Mouse (Mus musculus) midbrain, embryonic 12.5 days (tissue): ENCODE measurements around the gene Ubtf. TPM values are rescaled to one million over a fixed set of nuclear protein-coding genes. Genes with fewer than 3 reads are reported as not detected.

Experiments used
- ATAC-seq: fragments of 200-750 bp; cut with Nextera tagmentation; 2 replicates; pipeline ENCODE4 v1.8.0; 2017; ENCODE audit warnings: low read depth, moderate TSS enrichment, moderate library complexity; ENCODE audit not compliant: low FRiP score
- H3K27ac ChIP-seq: fragments of 300-500 bp; sonication (generic); replicated peaks from 2 replicates; pipeline ENCODE4 v1.5.1; 2016; ENCODE audit warnings: mild to moderate bottlenecking
- H3K27me3 ChIP-seq: fragments of 300-500 bp; sonication (generic); 2 replicates; pipeline ENCODE4 v1.6.1; 2016; ENCODE audit warnings: mild to moderate bottlenecking
- H3K36me3 ChIP-seq: fragments of 300-500 bp; sonication (generic); 2 replicates; pipeline ENCODE4 v1.6.1; 2016
- H3K4me1 ChIP-seq: fragments of 300-500 bp; sonication (generic); 2 replicates; pipeline ENCODE4 v1.6.1; 2016
- H3K4me2 ChIP-seq: fragments of 300-500 bp; sonication (generic); replicated peaks from 2 replicates; pipeline ENCODE4 v1.6.1; 2016; ENCODE audit warnings: mild to moderate bottlenecking, moderate library complexity
- H3K4me3 ChIP-seq: fragments of 300-500 bp; sonication (generic); 2 replicates; pipeline ENCODE4 v1.5.1; 2016; ENCODE audit warnings: mild to moderate bottlenecking
- H3K9ac ChIP-seq: fragments of 300-500 bp; sonication (generic); replicated peaks from 2 replicates; pipeline ENCODE4 v1.6.1; 2016; ENCODE audit warnings: mild to moderate bottlenecking, moderate library complexity
- H3K9me3 ChIP-seq: fragments of 300-500 bp; sonication (generic); 2 replicates; pipeline ENCODE4 v1.6.1; 2016; ENCODE audit warnings: mild to moderate bottlenecking
- WGBS: fragments of 180-500 bp; shearing (Covaris S2); methylation state at CpG from one replicate; pipeline ENCODE4 v1.1.7; 2016; 5-methylcytosine and 5-hydroxymethylcytosine counted together
- polyA plus RNA-seq: library from polyadenylated mRNA; unstranded; fragments of >200 nt; fragmentation: Nextera tagmentation; extraction: Ambion mirVana; gene quantifications from 2 replicates; pipeline ENCODE4 v1.2.1, GENCODE M21; 2016

Ubtf gene
- polyA plus RNA-seq, 1 experiment from 2014 or later = 102 TPM

DNA sequence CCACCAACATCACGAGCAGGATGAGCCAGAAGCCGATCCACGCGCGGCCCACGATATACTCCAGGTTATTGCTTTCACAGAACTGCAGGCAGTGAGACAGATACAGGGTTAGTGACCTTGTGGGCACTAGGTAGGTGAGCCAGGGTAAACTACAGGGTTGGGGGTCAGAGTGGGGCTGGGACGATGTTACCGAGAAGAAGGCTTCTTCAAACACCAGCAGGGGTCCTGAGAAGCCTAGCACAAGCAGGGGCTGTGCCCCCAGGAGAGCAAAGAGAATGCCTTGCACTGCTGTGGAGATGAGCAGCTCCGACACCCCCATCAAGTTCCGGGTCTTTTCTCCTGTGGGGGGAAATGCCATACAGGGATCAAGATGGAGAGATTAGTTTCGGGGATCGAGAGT is 36.6 kb upstream of the Ubtf start:
- Histone ChIP-seq H3K4me2 (no peak overlapping the region), H3K27ac (no peak overlapping the region), H3K4me3 (no peak overlapping the region), H3K9me3 (no peaks in the 10 kb centered on the region), H3K4me1 (no peaks in the 10 kb centered on the region), H3K9ac (no peak overlapping the region), H3K27me3 (peaks cover 23% of the 10 kb centered on the region), H3K36me3 (no peaks in the 10 kb centered on the region)
- 83% methylated on average over 12 of the region's 12 CpGs for WGBS
- ATAC-seq = no peak

DNA sequence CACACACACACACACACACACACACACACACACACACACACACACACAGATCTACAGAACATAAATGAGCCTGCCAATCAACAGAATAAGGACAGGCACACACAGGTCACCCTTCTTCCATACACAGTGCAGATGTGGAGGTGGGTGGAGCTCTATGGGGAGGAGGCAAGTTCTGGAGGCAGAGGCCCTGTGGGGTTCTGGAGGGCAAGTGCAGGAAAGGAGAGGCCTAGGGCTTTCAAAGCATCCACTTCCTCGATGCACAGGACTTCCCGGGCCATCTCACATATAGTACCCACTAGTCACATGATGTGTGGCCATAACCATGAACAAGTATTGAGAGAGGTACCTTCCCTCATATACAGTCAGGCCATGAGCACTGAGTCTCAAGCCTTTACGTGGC is 36.0 kb upstream of the Ubtf start:
- Histone ChIP-seq H3K4me3 (no peak overlapping the region), H3K4me1 (no peaks in the 10 kb centered on the region), H3K4me2 (no peak overlapping the region), H3K27me3 (peaks cover 24% of the 10 kb centered on the region), H3K9ac (no peak overlapping the region), H3K9me3 (no peaks in the 10 kb centered on the region), H3K27ac (no peak overlapping the region), H3K36me3 (no peaks in the 10 kb centered on the region)
- no peak for ATAC-seq
- WGBS = 91% methylated on average over 3 of the region's 3 CpGs

DNA sequence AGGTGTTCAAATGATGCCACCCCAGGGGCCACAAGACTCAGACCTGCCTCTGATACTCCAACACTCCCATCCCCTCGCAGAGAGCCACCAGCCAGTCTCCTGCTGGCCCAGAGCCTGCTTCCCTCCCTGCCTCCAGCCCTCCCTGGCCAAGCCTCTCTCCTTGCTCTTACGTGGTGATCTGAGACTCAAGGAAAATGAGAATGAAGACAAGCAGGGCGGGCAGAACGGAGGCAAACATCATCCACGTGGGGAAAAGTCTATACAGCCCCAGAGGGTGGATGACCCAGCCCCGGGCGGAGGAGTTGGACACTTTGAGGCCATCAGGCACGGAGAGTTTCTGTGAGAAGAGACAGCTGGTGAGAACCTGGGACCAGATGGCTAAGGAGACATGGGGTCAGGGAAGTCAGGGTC is 33.5 kb upstream of the Ubtf start:
- H3K27ac ChIP-seq = no peak overlapping the region
- peaks cover 19% of the 10 kb centered on the region for H3K27me3 ChIP-seq
- H3K9me3 ChIP-seq = no peaks in the 10 kb centered on the region
- H3K4me1 ChIP-seq = no peaks in the 10 kb centered on the region
- no peaks in the 10 kb centered on the region for H3K36me3 ChIP-seq
- H3K4me3 ChIP-seq = no peak overlapping the region
- H3K4me2 ChIP-seq = no peak overlapping the region
- ATAC-seq = no peak
- no peak overlapping the region for H3K9ac ChIP-seq
- WGBS = 46% methylated on average over 8 of the region's 8 CpGs

DNA sequence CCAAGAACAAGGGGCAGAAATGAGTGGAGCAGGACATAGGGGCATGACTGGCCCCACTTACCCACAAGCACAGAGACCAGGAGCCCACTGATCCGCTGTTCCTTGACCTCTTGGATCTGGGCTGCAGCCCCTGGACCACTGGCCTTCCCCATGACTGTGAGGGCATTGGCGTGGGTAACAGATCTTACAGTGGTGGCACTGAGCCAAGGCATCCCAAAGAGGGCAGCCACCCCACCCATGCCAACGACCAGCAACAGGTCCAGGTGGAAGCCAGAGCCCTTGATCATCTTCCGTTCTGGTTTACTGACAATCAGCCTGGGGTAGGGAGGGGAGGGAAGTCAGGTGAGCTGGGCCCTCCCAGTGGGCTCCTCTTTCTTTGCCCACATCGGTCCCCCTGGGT is 32.8 kb upstream of the Ubtf start:
- Histone ChIP-seq H3K9me3 (no peaks in the 10 kb centered on the region), H3K36me3 (no peaks in the 10 kb centered on the region), H3K9ac (no peak overlapping the region), H3K4me1 (no peaks in the 10 kb centered on the region), H3K4me2 (no peak overlapping the region), H3K4me3 (no peak overlapping the region), H3K27me3 (peaks cover 19% of the 10 kb centered on the region), H3K27ac (no peak overlapping the region)
- ATAC-seq = no peak
- WGBS = 53% methylated on average over 5 of the region's 5 CpGs

DNA sequence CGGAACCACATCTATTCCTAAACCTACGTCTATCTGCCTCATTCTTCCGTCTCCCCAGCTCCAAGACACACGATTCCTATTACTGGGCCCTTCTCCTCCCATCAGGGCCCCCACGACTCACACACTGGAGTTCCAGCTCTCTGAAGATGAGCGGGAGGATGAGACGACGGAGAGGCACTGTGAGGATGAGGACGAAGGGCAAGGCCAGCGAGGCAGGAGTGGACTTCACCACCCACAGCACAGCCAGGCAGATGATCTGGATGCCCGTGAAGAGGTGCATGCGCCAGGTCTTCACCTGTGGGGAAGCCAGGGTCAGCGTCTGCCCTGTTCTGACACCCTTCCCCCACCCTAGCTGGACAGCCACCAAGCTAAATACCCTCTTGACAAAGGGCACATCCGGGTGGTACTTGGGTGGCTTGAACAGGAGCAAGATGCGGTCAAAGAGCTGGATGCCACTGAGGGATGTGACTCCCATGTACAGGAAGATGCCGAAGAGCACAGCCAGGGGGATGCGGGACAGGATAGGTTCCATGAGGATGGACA is 31.5 kb upstream of the Ubtf start:
- Histone ChIP-seq H3K9ac (no peak overlapping the region), H3K27ac (no peak overlapping the region), H3K36me3 (no peaks in the 10 kb centered on the region), H3K4me1 (0 out of 2 replicates have a peak, but pooled peaks cover 3% of the 10 kb centered on the region), H3K4me3 (no peak overlapping the region), H3K27me3 (peaks cover 19% of the 10 kb centered on the region), H3K9me3 (no peaks in the 10 kb centered on the region), H3K4me2 (no peak overlapping the region)
- 90% methylated on average over 17 of the region's 17 CpGs for WGBS
- no peak for ATAC-seq

DNA sequence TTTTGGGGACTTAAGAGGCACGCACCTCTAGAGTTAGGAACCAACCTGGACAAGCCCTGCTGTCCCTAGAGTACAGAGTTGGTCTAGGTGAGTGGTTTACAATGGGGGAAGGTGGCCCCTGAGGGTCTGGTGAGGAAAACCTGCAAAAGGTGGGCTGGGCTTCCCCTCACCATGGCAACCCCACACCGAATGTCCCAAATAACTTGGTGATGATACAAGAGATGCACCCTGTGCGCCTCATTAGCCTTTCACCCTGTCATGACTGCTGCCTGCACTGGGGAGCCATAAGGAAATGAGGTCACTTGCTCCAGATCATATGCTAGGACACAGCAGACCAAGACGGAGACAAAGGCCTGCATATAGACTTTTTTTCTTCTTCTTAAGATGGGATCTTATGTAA is 30.9 kb upstream of the Ubtf start:
- H3K4me3 ChIP-seq = no peak overlapping the region
- H3K9ac ChIP-seq = no peak overlapping the region
- no peak for ATAC-seq
- H3K27me3 ChIP-seq = peaks cover 19% of the 10 kb centered on the region
- no peaks in the 10 kb centered on the region for H3K36me3 ChIP-seq
- no peak overlapping the region for H3K4me2 ChIP-seq
- H3K9me3 ChIP-seq = no peaks in the 10 kb centered on the region
- 90% methylated on average over 4 of the region's 4 CpGs for WGBS
- H3K27ac ChIP-seq = no peak overlapping the region
- H3K4me1 ChIP-seq = 0 out of 2 replicates have a peak, but pooled peaks cover 3% of the 10 kb centered on the region

DNA sequence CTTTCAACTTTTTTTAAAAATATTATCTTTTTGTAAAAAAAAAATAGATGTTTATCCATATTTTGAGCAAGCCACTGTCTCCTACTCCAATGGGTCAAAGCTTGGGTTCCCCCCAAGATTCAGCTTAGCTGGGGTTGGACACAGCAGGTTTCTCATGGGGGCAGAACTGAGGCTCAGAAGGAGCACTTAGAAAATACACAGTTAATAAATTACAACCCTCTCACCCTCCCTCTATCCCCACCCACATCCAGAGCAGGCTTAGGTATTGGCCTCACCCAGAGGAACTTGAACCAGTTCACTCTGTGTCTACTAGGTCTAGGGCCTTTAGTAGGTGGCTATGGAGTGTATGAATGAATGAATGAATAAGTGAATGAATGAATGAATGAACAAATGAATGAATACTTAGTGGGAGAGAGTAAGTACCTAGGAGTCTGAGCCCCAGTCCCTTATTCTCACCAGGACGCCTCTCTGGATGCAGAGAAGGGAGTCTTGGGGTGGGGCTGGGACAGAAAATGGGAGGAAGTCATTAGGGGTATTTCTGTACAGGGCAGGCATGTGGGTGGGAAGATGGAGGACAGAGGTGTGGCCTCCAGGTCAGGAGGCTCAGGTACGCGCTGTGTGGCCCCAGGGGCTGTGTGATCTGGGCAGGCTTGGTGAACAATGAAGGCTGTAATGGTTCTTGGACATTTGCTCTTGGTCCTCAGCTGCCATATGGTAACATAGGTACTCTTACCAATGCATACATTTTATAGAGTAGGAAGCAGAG is 29.8 kb upstream of the Ubtf start:
- 94% methylated on average over 3 of the region's 3 CpGs for WGBS
- 0 out of 2 replicates have a peak, but pooled peaks cover 3% of the 10 kb centered on the region for H3K4me1 ChIP-seq
- peaks cover 19% of the 10 kb centered on the region for H3K27me3 ChIP-seq
- no peak overlapping the region for H3K4me2 ChIP-seq
- H3K4me3 ChIP-seq = no peak overlapping the region
- no peak overlapping the region for H3K9ac ChIP-seq
- no peaks in the 10 kb centered on the region for H3K9me3 ChIP-seq
- no peak overlapping the region for H3K27ac ChIP-seq
- ATAC-seq = no peak
- H3K36me3 ChIP-seq = no peaks in the 10 kb centered on the region

DNA sequence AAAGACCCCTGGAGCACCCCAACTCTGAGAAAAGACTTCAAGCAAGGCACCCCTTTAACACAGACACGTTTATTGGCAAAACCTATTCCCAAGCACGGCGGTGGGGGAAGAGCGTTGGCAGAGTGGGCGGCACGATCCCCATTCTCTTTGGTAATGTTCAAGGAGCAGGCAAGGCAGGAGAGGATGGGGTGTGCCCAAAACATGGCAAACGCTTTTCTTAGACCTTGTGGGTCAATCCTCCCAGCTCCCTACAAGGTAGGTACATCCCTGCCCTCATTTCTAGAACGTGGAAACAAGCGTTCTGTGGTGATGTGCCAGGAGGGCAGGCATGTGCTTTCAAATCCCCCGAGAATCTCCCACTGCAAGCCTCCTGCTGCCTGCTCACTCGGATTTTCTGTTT is 29.2 kb upstream of the Ubtf start:
- peaks cover 15% of the 10 kb centered on the region for H3K27me3 ChIP-seq
- 85% methylated on average over 11 of the region's 11 CpGs for WGBS
- H3K36me3 ChIP-seq = no peaks in the 10 kb centered on the region
- H3K9me3 ChIP-seq = no peaks in the 10 kb centered on the region
- H3K4me2 ChIP-seq = no peak overlapping the region
- no peak overlapping the region for H3K9ac ChIP-seq
- H3K27ac ChIP-seq = no peak overlapping the region
- no peak for ATAC-seq
- 0 out of 2 replicates have a peak, but pooled peaks cover 3% of the 10 kb centered on the region for H3K4me1 ChIP-seq
- no peak overlapping the region for H3K4me3 ChIP-seq

DNA sequence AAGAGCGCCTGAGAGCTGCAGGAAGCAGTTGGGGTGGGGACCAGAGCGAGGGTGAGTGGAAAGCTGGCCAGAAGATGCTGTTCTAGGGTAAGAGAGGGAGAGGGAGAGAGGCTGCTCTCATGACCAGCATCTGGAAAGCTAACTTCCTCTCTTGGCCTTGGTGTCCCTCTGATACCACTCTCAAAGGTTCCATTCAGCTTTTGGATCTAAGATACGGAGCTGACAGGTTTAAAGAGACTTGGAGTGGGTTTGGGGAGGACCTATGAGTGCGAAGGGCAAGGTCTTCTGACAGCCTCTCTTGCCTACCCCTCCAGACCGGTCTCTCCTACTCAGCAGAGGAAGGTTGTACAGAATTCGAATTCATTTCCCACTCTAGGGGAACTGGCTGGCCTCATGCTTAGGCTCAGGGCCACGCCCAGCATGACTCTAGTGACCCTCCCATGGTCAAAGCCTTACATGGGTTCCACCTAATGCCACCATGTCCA is 28.6 kb upstream of the Ubtf start:
- H3K4me1 ChIP-seq = 0 out of 2 replicates have a peak, but pooled peaks cover 3% of the 10 kb centered on the region
- no peak for ATAC-seq
- no peak overlapping the region for H3K27ac ChIP-seq
- H3K9ac ChIP-seq = no peak overlapping the region
- H3K4me3 ChIP-seq = no peak overlapping the region
- no peaks in the 10 kb centered on the region for H3K36me3 ChIP-seq
- H3K27me3 ChIP-seq = peaks cover 12% of the 10 kb centered on the region
- WGBS = 93% methylated on average over 7 of the region's 7 CpGs
- H3K4me2 ChIP-seq = no peak overlapping the region
- H3K9me3 ChIP-seq = no peaks in the 10 kb centered on the region

DNA sequence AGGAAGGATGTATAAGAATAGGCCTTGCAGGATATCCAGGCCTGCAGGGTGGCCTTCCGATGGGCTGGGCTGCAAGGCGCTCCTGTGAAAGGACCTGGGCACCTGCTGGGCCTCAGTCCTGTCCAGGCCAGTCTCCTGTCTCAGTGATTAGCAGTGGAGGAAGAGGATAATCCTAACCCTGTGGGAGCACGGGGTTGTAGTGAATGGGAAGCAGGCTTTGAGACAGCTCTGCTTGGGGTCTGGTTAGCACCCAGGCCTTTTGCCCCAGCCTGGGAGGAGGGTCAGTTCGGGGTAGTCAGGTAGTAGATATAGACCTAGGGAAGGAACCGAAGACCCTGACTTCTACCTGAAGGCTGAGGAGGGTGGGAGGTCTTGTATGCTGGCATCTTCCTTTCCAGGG is 28.1 kb upstream of the Ubtf start:
- peaks cover 12% of the 10 kb centered on the region for H3K27me3 ChIP-seq
- no peak overlapping the region for H3K9ac ChIP-seq
- no peak overlapping the region for H3K27ac ChIP-seq
- H3K9me3 ChIP-seq = no peaks in the 10 kb centered on the region
- H3K4me2 ChIP-seq = no peak overlapping the region
- 56% methylated on average over 5 of the region's 5 CpGs for WGBS
- no peak for ATAC-seq
- H3K36me3 ChIP-seq = no peaks in the 10 kb centered on the region
- H3K4me1 ChIP-seq = peaks cover 3% of the 10 kb centered on the region; the same call in 1 of the 2 replicates
- H3K4me3 ChIP-seq = no peak overlapping the region

DNA sequence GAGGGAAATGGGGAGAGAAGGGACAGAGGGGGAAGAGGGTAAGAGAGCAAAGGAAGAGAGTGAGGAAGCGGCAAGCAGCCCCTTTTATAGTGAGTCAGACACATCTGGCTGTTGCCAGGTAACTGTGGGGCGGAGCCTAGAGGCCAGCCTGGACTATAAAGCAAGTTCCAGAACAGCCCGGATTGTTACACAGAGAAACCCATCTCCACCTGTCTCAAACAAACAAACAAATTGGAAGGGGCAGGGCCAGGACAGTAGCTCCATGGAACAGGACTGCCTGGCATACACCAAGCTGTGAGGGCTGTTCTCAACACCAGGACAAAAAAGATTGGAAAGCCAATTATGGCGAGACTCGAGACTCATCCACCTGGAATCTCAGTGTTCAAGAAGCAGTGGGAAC is 27.4 kb upstream of the Ubtf start:
- Histone ChIP-seq H3K27me3 (peaks cover 6% of the 10 kb centered on the region; the same call in 1 of the 2 replicates), H3K36me3 (no peaks in the 10 kb centered on the region), H3K9me3 (no peaks in the 10 kb centered on the region), H3K27ac (no peak overlapping the region), H3K4me3 (no peak overlapping the region), H3K4me2 (no peak overlapping the region), H3K4me1 (peaks cover 3% of the 10 kb centered on the region; the same call in 1 of the 2 replicates), H3K9ac (no peak overlapping the region)
- no peak for ATAC-seq
- 74% methylated on average over 5 of the region's 5 CpGs for WGBS

DNA sequence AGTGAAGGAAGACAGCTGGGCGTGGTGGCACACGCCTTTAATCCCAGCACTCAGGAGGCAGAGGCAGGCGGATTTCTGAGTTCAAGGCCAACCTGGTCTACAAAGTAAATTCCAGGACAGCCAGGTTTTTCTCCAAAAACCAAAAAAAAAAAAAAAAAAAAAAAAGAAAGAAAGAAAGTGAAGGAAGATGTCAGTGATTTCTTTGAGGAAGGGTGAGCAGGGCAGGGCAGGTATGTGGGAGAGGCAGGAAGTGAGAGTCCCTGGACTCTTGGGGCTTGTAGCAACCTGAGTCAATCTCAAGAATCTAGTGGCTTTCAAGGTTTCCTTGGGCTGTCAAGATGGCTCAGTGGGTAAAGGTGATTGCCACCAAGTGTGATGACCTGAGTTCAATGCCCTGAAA is 24.9 kb upstream of the Ubtf start:
- H3K27me3 ChIP-seq = no peaks in the 10 kb centered on the region
- no peak overlapping the region for H3K4me2 ChIP-seq
- H3K36me3 ChIP-seq = no peaks in the 10 kb centered on the region
- no peak for ATAC-seq
- H3K9ac ChIP-seq = no peak overlapping the region
- no peaks in the 10 kb centered on the region for H3K9me3 ChIP-seq
- WGBS = 83% methylated on average over 3 of the region's 3 CpGs
- H3K4me3 ChIP-seq = no peak overlapping the region
- H3K4me1 ChIP-seq = peaks cover 3% of the 10 kb centered on the region; the same call in 1 of the 2 replicates
- H3K27ac ChIP-seq = no peak overlapping the region
